Comparison of ENCODE assay signal across 17 mouse cellular contexts in genomic region chr3:83270228-83270627, GRCm38 (mm10).
"Had no signal": no experiment of that assay in that cellular context is flagged by ENCODE, and none has a peak within 500 bp of the region (broad histone marks: within the 10 kb centered on the region; RNA-seq: fewer than 3 reads in every experiment).

No protein-coding gene starts in this region.

- H3K27me3 ChIP-seq: liver, embryonic 13.5 days; neural tube, embryonic 13.5 days had no signal

- H3K4me1 ChIP-seq: liver, embryonic 13.5 days; midbrain, embryonic 12.5 days had no signal

- DNase-seq: kidney, adult 18-20 months; kidney, postnatal 25 days; layer of hippocampus, postnatal 36 days; liver, embryonic 13.5 days; lung, adult 2 months; lung, postnatal 14 days; lung, postnatal 4 days; retina, postnatal 1 day; right cerebral cortex, postnatal 25 days; thymus, adult 18-20 months; thymus, postnatal 36 days had no signal

- H3K9ac ChIP-seq: liver, embryonic 13.5 days; midbrain, embryonic 12.5 days; neural tube, embryonic 13.5 days had no signal

- H3K4me3 ChIP-seq: left cerebral cortex, adult 2 months; liver, embryonic 13.5 days; midbrain, embryonic 12.5 days; myocyte; neural tube, embryonic 13.5 days had no signal

- H3K9me3 ChIP-seq: liver, embryonic 13.5 days; midbrain, embryonic 12.5 days; neural tube, embryonic 13.5 days had no signal

- H3K4me2 ChIP-seq: liver, embryonic 13.5 days; midbrain, embryonic 12.5 days; neural tube, embryonic 13.5 days had no signal

- ATAC-seq: intestine, embryonic 16.5 days; midbrain, embryonic 16.5 days had no signal

- H3K27ac ChIP-seq: left cerebral cortex, adult 2 months; liver, embryonic 13.5 days; midbrain, embryonic 12.5 days; neural tube, embryonic 13.5 days had no signal

- H3K36me3 ChIP-seq: liver, embryonic 13.5 days; midbrain, embryonic 12.5 days; neural tube, embryonic 13.5 days had no signal
